Comparison of ENCODE assay signal across 7 mouse cellular contexts in genomic region chr16:31189291-31189690, GRCm38 (mm10).
"Had no signal": no experiment of that assay in that cellular context is flagged by ENCODE, and none has a peak within 500 bp of the region (broad histone marks: within the 10 kb centered on the region; RNA-seq: fewer than 3 reads in every experiment).

No protein-coding gene starts in this region.

- DNase-seq: kidney, postnatal 36 days; layer of hippocampus, adult 9-11 months; layer of hippocampus, postnatal 36 days; lung, embryonic 14.5 days; right cerebral cortex, adult 18-20 months; right cerebral cortex, postnatal 25 days; thymus, postnatal 36 days had no signal
